Mouse (Mus musculus) lung, postnatal 0 days (tissue): ENCODE results near the gene Pcbd2.

Experiments
- CTCF ChIP-seq: IDR thresholded peaks from 2 replicates; pipeline ENCODE4 v1.5.1; 2016; ENCODE audit warnings: antibody characterized with exemption, mild to moderate bottlenecking
- EP300 ChIP-seq: IDR thresholded peaks from 2 replicates; pipeline ENCODE4 v1.6.1; 2016; ENCODE audit warnings: antibody characterized with exemption, mild to moderate bottlenecking, control low read depth

DNA sequence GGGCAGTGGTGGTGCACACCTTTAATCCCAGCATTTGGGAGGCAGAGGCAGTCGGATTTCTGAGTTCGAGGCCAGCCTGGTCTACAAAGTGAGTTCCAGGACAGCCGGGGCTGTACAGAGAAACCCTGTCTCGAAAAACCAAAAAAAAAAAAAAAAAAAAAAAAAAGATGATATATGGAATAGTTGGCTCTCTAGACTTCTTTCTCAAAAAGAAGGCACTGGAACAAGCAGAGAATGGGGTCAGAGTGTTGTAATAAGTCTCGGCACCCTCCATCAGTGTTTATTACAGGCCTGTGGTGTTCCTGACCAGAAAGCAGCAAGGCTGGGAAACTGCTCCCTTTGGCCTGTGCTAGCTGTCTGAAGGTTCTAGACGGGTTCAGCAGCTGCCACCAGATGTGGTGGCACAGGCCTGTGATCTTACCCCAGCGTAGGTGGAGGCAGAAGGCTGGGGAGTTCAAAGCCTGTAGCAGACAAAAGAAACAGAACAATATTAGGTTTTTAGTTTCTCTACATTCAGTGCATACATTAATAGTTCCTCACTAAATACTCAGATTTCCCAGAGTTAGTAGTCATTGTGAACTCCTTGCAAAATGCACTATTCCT lies 11.2 kb upstream of the Pcbd2 start:
- TF ChIP-seq CTCF = no peak
- TF ChIP-seq EP300 = no peak
